In genomic region chrX:13022547-13023310, GRCm38 (mm10) we compare ENCODE assay signal across 26 mouse cellular contexts. TPM values are rescaled to one million over a fixed set of nuclear protein-coding genes. Genes with fewer than 3 reads are reported as not detected.
A peak's percentile ranks its signal among the peaks of the same experiment; 100 is the strongest.
DNase-seq lines count a peak whose midpoint lies in the region; ATAC-seq and TF ChIP-seq lines count a peak whose summit lies in the region.
"Had no signal": no experiment of that assay in that cellular context is flagged by ENCODE, and none has a peak within 500 bp of the region (broad histone marks: within the 10 kb centered on the region; RNA-seq: fewer than 3 reads in every experiment).

No protein-coding gene starts in this region.

- DNase-seq in ES-CJ7 (ENCODE audit: low read depth, low spot score) (peak; percentile 50), NIH3T3 (ENCODE audit: low read depth) (peak; percentile 63)
- DNase-seq in layer of hippocampus, postnatal 36 days: no peak
- DNase-seq in thymus, postnatal 4 days: no peak
- no peak for DNase-seq in kidney, adult 11 months
- DNase-seq: adrenal gland, adult 2 months; adrenal gland, postnatal 25 days; cerebellum, adult 11-12 months; cerebellum, adult 8-10 months; cerebellum, postnatal 10 days; cerebellum, postnatal 36 days; embryo, embryonic 11 days; gastrocnemius, postnatal 10 days; heart, adult 11 months; kidney, adult 18-20 months had no signal

- H3ac ChIP-seq in C2C12 (ENCODE audit: control insufficient read depth, insufficient read length, low read depth): no peak overlapping the region

- peak overlapping the region; percentile 52; the same call in 1 of the 2 replicates for H3K27ac ChIP-seq in embryonic fibroblast, embryonic 13.5 days (ENCODE audit: insufficient read depth, low read length)
- H3K27ac ChIP-seq: embryonic facial prominence, embryonic 10.5 days; embryonic facial prominence, embryonic 13.5 days; hindbrain, embryonic 12.5 days; hindbrain, embryonic 15.5 days; intestine, embryonic 15.5 days had no signal

- no peaks in the 10 kb centered on the region for H3K79me2 ChIP-seq in C2C12 (ENCODE audit: control insufficient read depth, insufficient read depth)

- no peaks in the 10 kb centered on the region for H3K36me3 ChIP-seq in C2C12 (ENCODE audit: control insufficient read depth, insufficient read depth)
- H3K36me3 ChIP-seq: embryonic facial prominence, embryonic 10.5 days; embryonic facial prominence, embryonic 13.5 days; G1E; hindbrain, embryonic 12.5 days; hindbrain, embryonic 15.5 days; intestine, embryonic 15.5 days had no signal

- H3K4me3 ChIP-seq in C2C12 (ENCODE audit: insufficient read depth, poor library complexity, severe bottlenecking): no peak overlapping the region
- no peak overlapping the region for H3K4me3 ChIP-seq in embryonic fibroblast, embryonic 13.5 days (ENCODE audit: insufficient read depth, low read length)
- H3K4me3 ChIP-seq: embryonic facial prominence, embryonic 10.5 days; embryonic facial prominence, embryonic 13.5 days; hindbrain, embryonic 12.5 days; hindbrain, embryonic 15.5 days; intestine, embryonic 15.5 days had no signal

- TF ChIP-seq POLR2A in embryonic fibroblast, embryonic 13.5 days (IDR thresholded peaks at IDR 0.05; ENCODE audit: low read depth, low read length): no peak

- H3K79me3 ChIP-seq in C2C12 (ENCODE audit: low read depth): no peaks in the 10 kb centered on the region

- no peak for TF ChIP-seq CTCF in C2C12 (IDR thresholded peaks at IDR 0.05; ENCODE audit: control insufficient read depth, insufficient read depth, insufficient read length)
- TF ChIP-seq CTCF in embryonic fibroblast, embryonic 13.5 days (IDR thresholded peaks at IDR 0.05; ENCODE audit: borderline replicate concordance, insufficient read depth, low read length): no peak

- H3K4me1 ChIP-seq in embryonic fibroblast, embryonic 13.5 days (ENCODE audit: control insufficient read depth, insufficient read depth, low read length): peaks cover 4% of the 10 kb centered on the region; the same call in 1 of the 2 replicates
- H3K4me1 ChIP-seq: embryonic facial prominence, embryonic 10.5 days; embryonic facial prominence, embryonic 13.5 days; hindbrain, embryonic 12.5 days; hindbrain, embryonic 15.5 days; intestine, embryonic 15.5 days had no signal

- H3K27me3 ChIP-seq in C2C12 (ENCODE audit: control insufficient read depth, insufficient read depth, insufficient read length): no peaks in the 10 kb centered on the region
- H3K27me3 ChIP-seq: CH12.LX; embryonic facial prominence, embryonic 13.5 days; hindbrain, embryonic 12.5 days; hindbrain, embryonic 15.5 days; intestine, embryonic 15.5 days had no signal

- ATAC-seq in inflammation-experienced regulatory T-cells, adult 6 months: no peak
- ATAC-seq: forebrain, embryonic 14.5 days; intestine, embryonic 15.5 days had no signal

TF ChIP-seq in C2C12, 6 proteins besides CTCF, POLR2A, EP300 and RAD21:
- peak; percentile 41 for TF ChIP-seq FOSL1 (IDR thresholded peaks at IDR 0.05; ENCODE audit: insufficient read depth, low read length, poor library complexity, severe bottlenecking)
- TF ChIP-seq MAX (IDR thresholded peaks at IDR 0.05): no peak
- no peak for TF ChIP-seq MYOG (IDR thresholded peaks at IDR 0.05; ENCODE audit: control insufficient read depth, extremely low read depth, insufficient read length)
- TF ChIP-seq USF1 (IDR thresholded peaks at IDR 0.05; ENCODE audit: low read depth): no peak
- TF ChIP-seq MYOD1 (IDR thresholded peaks at IDR 0.05; ENCODE audit: control insufficient read depth, insufficient read length, low read depth): peak; percentile 19
- TF ChIP-seq CEBPB (IDR thresholded peaks at IDR 0.05; ENCODE audit: low read depth): no peak

RNA-seq across cellular contexts. Expression of gene Usp9x, which starts 48.6 kb away (rescaled TPM):
- polyA plus RNA-seq in C2C12 (2012; fragmentation: generic; extraction: Trizol): 19.7 TPM
- polyA plus RNA-seq in embryonic fibroblast, embryonic 13.5 days (2011; ENCODE audit: insufficient read length, low read depth, missing spikeins): 214 and 248 TPM in 2 replicates
- 10 to 100 TPM; 27.7 to 35.2 (median 34.4) TPM for polyA plus RNA-seq in inflammation-experienced regulatory T-cells, adult 6 months (2017; shearing (Covaris generic))
- 100 to 1,000 TPM; 222 to 240 TPM for total RNA-seq in layer of hippocampus, postnatal 36 days (2021)

Comparison
In these comparisons a context has a peak if more than half of its experiments do, and no peak if none do; other contexts are left out.
1. DNase-seq: peak in ES-CJ7 (single experiment) and NIH3T3 (single experiment); none in layer of hippocampus, postnatal 36 days (0 of 2), thymus, postnatal 4 days (single experiment) and kidney, adult 11 months (single experiment).